Mouse (Mus musculus): ENCODE results near the gene Camta1.

GRCm38 (mm10) chr4:151655227-151655626 is 206.4 kb downstream of the Camta1 start:
- TF ChIP-seq CTCF (IDR thresholded peaks at IDR 0.05; ENCODE audit: borderline replicate concordance, control insufficient read depth, extremely low read depth, insufficient read depth, low read length, poor library complexity) (no peak), POLR2A (IDR thresholded peaks at IDR 0.05; ENCODE audit: control insufficient read depth, extremely low read depth, insufficient read depth, low read length, poor library complexity) (no peak)
